Mouse (Mus musculus) adipocyte (in vitro differentiated cells): ENCODE data around the gene Sh3bp2.

Source experiments
- DNase-seq: peaks from one replicate; pipeline ENCODE4 v3.0.0-alpha.2; 2016; ENCODE audit warnings: low spot score

The Sh3bp2 gene

DNA sequence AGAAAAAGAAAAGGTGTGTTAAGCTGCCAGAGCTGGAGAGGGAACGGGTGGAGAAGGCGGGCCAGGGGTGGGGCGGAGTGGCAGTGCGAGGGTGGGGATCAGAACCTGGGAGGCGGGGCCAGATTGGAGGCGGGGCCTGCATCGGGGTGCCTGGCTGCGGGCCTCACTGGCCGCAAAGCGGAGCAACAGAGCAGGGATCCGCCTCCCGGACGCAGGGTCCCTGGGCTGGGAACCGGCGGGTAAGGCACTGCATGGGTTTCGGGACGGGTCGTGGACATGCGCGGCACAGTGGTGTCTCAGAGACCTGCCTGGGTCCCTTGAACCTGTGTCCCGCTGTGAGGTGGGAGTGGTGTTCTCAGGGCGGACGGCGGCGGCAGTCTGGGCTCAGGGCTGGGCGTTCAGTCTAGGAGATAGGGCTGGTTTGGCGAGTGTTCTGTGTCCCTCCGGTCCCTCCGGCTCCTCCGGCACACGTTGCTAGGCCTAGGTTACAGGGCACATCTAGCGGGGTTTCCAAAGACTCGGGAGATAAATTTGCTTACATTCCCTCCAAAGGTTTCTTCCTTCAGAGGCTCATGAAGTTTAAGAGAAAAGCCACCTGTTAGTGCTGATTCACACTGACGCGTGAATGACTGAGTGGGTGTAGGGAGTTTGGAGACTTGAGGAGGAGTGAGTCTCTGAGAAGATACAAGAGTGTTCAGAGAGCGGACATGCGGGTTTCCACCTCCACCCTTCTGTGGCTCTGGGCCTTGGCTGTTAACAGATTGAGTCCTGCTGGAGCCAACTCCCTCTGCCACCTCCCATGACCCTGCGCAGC is at the start of gene Sh3bp2:
Gene Sh3bp2, plus strand, starts transcription at position 176 of the 814 bp plus-strand sequence.
- DNase-seq = peak; percentile 91

DNA sequence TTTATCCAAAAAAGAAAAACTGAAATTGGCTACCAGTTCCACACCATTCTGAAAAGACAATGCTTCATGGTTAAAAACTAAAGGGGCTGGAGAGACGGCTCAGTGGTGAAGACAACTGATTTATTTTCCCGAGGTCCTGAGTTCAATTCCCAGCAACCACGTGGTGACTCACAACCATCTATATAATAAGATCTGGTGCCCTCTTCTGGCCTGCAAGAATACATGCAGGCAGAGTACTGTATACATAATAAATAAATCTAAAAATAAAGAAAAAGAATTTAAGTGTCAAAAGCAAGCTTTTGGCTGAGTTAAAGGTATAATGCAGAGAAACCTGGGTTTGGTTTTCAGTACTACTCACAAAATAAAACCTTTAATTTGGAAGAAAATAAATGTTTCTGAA is 44.7 kb upstream of the Sh3bp2 start:
- DNase-seq = no peak

DNA sequence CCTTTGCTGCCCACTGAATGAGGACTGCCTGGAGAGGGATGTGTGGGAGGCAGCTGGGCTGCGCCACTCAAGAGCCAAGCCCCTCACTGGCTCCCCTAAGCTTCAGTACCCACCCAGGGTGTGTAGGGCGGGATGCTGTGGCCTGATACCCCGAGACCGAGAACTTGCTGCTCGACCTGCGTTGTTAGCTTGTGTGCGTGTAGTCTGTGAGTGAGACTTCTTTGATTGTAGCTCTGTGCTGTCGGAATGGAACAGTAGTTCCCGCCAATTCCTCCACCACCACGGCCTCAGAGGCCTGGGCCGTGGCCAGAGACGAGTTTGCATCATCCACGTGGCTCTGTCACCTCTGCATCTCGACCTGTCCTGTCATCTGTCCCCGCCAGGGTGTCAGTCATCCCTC is 39.9 kb upstream of the Sh3bp2 start:
- no peak for DNase-seq

DNA sequence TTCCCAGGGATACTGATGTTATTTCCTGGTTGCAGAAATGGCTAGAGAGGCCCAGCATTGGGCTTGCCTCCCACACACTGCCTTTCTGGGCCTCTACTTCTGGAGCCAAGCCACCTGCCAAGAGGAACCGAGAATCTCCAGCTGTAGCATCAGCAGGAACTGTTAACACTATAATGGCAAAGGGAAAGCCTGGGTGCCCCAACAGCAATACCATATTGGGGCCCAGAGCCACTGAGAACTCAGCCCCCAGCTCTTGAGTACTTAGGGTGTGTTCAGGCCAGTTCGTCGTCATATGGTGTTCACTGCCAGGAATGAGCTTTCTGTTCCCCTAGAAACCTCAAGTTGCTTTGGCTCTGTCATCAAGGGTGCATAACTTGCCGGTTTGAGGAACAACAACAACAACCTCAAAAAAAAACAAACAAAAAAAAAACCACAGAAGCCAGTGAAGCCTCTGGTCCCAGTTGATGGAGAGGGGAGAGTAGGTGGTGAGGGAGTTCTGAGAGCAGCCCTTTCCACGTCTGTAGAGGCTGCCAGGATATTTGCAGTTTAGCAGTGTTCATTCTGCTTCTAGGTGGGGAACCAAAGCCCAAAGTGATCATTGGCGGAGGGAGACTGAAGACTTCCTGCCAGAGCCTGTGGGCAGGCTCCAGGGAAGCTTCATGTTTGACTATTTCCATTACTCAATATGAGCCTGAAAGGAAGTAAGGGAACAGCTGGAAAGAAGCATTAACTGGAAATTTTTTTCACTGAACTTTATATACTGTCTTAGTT is 38.1 kb upstream of the Sh3bp2 start:
- peak; percentile 58 for DNase-seq

DNA sequence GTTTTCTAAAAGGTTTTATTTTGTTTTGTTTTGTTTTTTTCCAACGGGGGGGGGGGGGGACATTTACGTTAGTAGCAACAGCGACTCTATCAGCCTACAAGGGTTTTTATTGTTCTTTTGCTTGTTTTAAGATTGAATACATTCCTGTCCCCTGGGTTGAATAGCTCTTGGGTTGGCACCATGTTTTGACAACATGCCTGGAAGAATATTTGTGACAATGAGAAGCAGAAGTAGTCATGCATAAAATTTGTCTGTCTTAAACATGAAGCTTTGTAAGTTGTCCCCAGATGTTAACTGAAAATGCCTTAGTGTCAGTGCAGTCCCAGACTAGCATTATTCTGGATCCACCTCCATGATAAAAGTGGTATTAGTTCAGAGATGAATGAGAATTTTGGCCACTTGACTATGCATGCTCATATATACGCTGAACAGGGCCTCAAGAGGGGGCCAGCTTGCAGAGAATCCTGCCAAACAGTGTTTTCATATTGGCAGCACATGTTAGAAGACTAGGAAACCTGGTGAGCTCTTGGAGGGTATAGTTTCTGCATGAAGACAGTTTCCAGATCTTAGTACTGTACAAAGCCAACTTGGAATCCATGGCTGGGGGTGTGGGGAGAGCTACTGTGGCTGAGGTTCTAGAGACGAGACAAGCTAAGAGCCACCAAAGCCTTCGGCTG is 36.8 kb upstream of the Sh3bp2 start:
- no peak for DNase-seq

DNA sequence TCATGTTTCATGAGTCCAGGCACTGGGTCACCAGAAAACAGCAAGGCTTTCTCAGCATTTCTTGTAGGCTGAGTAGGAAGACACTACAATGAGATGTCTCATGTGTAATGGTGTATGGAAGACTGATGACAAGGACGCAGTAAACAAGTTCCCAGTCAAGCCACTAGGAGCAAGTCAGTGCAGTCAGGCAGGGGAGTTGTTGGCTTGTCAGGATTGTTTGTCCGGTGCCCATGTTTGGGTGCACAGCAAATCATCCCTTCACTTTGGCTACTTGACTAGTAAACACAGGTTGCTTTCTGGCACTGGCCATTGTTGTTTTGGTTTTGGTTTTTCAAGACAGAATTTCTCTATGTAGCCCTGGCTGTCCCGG is 36.2 kb upstream of the Sh3bp2 start:
- DNase-seq = no peak

DNA sequence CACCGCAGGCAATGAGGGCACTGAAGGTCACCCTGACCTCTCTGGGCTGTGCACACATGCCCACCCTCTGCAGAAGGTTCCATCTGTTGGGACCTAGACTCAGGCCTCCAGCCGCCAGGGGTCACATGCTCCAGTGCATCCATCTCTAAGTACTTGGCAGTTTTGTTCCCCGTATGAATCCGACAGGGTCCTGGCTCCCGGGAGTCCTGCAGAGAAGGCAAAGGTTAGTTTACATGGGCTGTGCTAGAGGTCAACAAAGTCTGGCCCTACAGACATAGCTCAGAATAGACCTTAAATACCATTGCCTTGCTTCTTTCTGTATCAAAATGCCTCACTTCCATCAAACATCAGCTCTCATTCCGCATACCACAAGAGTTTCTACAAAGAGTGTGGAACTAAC is 28.9 kb upstream of the Sh3bp2 start:
- DNase-seq = no peak

DNA sequence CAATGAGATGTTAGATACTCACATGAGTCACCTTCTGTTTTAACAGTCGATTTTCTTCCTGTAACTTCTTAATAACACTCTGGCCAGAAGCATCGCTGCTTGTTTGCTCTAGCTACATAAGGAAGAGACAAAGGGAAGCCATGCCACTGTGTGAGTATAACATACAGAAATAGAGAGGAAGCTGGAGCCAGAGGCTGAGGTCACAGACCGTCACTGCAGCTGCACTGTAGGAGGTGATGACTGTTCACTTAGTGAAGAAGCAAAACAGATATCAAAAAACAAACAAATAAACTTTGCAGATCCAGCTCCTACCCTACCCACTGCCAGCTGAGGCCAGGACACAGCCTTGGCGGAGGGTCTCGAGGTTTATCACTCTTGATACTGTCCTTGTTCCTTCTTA is 24.8 kb upstream of the Sh3bp2 start:
- no peak for DNase-seq

DNA sequence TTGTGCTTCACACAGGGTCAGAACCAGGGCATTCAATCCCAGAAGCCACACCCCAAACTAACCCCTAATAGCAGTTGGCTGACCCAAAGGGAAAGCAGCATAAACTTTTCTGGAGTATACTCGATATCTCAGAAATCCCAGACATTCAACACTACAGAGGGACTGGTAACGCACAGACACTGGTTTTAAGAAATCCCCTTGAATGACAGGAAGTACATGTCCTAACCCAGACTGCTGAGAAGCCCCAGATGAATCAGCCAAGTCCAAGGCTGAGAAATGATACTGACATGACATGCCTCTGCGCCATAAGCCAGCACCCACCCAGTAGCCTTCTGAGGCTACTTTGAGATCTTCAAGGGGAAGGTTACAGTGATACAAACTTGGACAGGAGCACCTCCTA is 24.1 kb upstream of the Sh3bp2 start:
- no peak for DNase-seq

DNA sequence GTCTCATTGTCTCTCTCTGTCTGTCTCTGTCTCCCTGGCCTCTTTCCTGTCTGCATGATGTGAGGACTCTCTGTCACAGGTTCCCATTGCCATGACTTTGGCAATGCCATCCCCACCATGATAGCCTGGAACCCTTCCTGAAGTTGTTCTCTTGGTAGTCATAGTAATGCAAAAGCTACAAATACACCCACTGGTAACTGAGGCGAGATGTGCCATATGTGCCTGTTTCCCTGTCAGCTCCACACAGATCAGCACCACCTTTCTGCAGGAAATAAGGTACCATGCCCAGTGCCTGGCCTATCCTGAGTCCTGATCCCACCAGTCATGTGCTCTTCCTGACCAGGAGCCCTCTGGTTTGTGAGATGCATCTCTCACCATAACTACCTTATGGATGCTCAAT is 23.2 kb upstream of the Sh3bp2 start:
- no peak for DNase-seq

DNA sequence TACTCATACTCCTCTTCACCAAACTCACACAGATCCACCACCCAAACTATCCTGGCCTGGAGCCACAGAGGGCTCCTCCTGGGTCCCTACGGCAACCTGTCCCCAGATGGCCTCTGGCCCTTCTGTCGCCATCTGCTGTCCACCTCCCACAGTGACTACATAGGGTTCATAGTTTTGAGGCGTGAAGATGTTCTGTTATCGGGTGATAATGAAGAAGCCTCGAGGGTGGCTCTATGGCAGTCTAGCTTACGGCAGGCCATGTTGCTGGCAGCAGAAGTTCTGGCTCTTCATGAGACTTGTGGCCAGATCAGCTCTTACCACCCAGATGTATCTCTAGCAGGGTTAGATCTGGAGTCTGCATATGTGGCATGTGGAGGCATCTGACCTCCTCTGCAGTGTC is 22.8 kb upstream of the Sh3bp2 start:
- no peak for DNase-seq

DNA sequence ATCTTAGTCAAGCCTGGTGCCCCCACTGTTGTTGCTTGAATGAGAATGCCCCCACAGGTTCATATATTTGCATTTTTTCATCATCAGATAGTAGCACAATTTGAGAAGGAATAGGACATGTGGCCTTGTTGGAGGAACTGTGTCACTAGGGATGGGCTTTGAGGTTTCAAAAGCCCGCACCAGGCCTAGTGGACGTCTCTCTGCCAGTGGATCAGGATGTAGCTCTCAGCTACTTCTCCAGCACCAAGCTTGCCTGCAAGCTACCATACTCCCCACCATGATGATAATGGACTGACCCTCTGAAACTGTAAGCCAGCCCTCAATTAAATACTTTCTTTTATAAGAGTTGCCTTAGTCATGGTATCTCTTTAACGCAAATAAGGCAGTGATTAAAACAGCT is 13.2 kb upstream of the Sh3bp2 start:
- DNase-seq = no peak

DNA sequence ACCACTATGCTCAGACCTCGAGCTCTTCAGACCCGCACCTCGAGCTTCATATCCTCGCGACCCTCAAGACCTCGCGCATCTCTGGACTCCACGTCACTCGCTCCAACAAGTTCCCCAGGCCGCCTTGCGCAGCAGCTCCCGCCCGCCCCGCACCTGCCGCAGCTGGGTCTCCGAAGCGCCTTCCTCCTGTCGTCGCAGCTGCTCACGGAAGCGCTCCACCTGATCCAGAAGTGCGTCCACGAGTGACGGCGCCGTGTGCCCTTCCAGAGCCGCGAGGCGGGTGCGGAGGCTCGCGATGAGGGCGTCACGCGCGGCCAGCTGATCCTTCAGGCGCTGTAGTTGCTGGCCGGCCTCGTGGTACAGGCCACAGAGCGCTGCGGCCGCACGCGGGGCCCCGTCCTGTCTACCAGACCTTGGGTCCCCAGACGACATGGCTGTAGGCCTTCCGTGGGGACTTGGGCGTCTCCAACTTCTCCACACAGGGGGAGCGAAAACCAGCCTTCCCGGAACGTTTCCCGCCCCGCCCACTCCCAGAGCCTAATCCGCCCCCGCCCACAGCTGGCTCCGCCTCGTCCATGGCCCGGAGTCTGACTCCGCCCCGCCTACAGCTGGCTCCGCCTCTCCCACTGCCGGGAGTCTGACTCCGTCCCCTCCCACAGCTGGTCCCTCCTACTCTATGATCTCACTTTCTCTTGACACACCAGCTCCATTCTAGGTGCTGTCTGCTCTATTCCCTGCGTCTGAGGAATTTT is 12.0 kb upstream of the Sh3bp2 start, which contains the start of gene Tnip2:
Gene Tnip2, minus strand, starts transcription at position 526 of the 752 bp plus-strand sequence.
- peak; percentile 97 for DNase-seq

DNA sequence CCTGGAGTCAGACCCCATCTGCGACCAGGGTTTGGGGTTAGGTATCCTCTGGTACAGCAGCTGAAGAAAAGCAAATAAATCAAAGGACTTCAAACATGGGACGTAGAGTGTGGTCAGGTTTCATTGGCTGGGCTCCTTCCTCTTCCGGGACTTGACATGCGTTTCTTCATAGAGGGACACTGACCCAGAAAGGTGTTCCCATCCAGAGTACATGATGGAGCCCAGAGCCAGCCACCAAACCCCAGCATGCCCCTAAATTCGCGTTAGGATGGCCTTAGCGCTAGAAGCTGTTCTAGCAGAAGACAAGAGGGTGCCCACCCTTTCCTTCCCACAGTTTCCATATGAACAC is 11.4 kb upstream of the Sh3bp2 start:
- DNase-seq = no peak

DNA sequence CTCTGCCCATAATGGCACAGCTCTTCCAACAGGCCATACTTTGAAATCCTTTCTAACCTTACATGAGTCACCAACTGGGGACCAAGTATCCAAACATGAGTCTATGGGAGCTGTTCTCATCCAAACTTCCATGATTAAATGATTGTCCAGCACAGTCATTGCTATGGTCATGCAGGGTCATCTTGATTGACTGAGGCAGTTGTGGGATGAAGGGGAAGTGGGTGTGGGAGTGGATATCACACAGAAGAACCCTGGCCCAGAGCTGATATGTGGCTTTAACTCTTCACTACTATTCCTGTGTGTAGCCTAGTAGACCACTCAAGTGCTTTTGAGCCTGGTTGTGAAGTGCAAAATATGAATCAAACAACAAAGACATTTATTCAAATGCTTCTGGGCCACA is 10.5 kb upstream of the Sh3bp2 start:
- DNase-seq = no peak

DNA sequence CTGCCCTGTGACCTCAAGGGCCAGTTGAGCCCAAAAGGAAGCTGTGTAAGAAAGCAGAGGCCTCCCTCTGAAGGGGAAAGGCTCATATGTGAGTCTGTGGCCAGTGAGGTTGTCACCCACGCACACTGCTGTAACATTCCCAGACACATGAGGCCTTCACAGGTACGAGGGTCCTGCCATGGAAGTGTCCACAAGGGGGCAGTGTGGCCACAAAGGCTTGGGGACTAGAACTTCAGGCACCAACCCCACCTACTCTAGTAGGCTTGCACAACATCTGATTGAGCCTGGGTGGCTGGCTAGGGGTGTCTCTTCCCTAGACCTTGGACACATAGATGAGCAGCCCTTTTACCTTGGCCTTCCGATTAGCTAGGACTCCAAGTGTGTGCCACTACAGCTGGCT is 7.7 kb upstream of the Sh3bp2 start:
- DNase-seq = peak; percentile 76

DNA sequence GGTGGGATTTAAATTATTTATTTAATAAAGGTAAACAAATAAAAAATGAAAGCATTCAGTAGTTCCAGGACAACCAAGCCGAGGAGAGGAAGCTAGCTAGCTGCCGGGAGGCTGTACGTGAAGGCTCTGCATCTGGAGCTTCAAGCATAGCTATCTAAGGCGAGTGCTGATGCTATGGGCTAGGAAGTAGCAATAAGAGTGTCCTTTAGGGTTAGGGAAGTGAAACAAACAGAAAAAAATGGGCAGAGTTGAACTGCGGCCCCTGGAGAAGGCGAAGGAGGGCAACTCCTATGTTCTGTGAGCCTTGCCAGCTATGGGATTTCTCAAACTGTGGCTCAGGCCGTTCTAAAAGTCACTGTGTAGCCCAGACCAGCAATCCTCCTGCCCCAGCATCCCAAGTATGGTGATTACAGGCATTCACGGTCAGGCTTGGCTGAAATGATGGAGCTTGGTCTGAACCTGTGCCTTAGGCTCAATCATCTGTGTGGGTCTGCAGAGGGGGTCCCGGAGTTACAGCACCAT is 6.2 kb upstream of the Sh3bp2 start:
- no peak for DNase-seq

DNA sequence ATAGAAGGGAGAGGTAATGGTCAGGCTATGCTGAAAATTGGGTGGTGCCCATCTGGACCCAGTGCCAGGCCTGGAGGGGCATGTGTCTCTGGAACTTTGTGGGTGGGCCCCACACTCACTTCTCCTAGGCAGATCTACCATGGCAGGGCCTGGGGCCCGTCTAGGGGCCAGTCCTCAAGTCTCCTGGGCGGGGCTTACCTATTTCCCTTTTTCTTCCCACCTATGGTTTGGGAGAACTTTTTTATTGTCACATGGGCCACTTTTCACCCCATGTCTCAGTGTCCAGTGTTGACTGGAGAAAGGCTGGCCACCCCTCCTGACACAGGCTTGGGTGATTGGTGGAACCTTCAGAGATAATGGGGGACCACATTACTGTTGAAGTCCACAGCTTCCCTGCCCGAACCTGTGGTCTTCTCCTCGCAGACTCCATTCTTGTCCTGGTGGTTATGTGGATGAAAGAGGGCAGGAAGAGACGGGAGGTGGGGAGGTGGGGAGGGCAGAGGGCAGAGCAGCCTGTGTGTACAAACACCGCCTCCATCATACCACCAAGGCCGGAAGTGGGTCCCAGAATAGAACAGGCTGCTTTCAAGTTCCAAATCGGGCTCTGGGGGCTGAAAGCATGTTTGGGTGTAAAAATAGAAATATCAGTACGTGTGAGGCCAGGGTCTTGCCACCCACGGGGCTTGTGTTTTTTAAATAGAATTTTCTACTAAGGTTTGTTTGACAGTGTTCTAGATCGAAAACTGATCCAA is 5.0 kb upstream of the Sh3bp2 start:
- no peak for DNase-seq

DNA sequence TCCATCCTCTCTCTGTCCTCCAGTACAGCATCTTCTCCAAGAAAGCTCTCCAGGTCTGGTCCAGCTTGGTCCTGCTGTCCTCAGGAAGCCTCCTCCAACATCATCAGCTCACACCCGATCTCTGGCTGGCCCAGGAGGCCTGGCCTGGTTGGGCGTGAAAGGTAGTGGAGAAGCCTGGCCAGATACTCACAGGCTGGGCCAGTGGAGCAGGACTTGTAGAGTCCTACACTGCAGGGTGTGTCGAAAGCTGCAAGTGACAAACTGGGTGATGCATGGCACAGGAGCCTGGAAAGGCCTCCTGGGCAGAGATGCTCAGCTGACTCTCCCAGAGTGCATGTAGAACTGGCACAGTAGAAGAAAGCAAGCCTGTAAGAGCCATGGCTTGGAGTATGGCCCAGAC is 4.3 kb upstream of the Sh3bp2 start:
- no peak for DNase-seq

DNA sequence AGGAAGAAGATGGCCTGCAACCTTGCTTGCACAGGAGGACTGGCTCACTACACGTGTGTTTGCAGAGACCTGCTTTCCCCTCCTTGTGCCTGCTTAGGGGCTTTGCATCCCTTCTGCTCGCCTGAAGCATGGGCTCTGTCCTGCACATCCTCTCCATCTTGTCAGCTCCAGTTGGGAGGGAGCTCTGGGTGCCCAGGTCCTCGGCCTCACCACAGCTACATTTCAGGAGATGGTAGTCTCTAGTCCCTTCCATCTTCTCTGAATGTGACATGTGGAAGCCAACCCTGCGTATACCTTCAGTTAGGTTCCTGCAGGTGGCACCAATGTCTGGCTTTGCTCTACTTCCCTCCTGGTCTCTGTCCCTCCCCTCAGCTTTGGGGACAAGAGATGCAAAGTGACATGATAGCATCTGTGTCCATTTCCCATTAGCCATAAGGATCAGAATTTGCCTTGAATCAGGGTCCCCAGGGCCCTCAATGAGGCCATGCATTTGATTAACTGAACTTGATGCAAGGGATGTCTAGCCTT is 1.6 kb upstream of the Sh3bp2 start:
- no peak for DNase-seq

DNA sequence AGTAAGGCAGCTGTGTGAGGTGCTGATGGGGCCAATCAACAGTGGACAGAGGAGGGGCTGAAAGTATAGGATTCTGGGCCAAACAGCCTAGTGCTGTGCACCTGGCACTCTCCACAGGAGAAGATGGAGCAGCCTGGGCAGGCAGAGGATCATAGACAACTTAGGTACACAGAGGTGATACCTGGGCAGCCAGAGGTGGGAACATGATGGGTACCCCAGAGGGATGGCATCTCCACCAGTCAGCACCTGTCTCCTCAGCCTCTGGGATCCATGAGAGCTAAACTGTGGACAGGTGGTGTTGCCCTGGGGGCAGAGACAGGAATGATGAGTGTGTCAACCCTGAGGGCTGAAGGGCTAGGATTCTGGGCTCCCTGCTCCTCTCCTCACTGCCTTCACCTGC is 1.1 kb upstream of the Sh3bp2 start:
- DNase-seq = no peak
